Mouse (Mus musculus): ENCODE results near the gene Rpl38. TPM values are rescaled to one million over a fixed set of nuclear protein-coding genes. Genes with fewer than 3 reads are reported as not detected.
"Not testable (repeated sequence)": the region's sequence is repeated elsewhere in the genome, so short reads cannot be mapped to it uniquely, and the experiment has no call there.

Gene Rpl38
- polyA plus RNA-seq, 1 experiment: 404 TPM

GRCm38 (mm10) chr11:114667236-114667931 lies 940 bp upstream of the Rpl38 start:
- Histone ChIP-seq H3K4me3 (replicated peaks; ENCODE audit: extremely low read depth, low read depth, low read length) (no peak overlapping the region), H3K4me1 (ENCODE audit: control insufficient read depth, insufficient read depth, low read length) (peaks cover 13% of the 10 kb centered on the region)
- DNase-seq: no peak
- 30% methylated on average over 17 of the region's 18 CpGs for WGBS
- no peak for TF ChIP-seq POLR2A (IDR thresholded peaks at IDR 0.05; ENCODE audit: borderline replicate concordance, extremely low read depth, low read depth, low read length)
- TF ChIP-seq CTCF (IDR thresholded peaks at IDR 0.05; ENCODE audit: insufficient read depth, low read length): no peak

- not testable (repeated sequence) for DNase-seq; H3K4me3 ChIP-seq (replicated peaks; ENCODE audit: extremely low read depth, low read depth, low read length)
- 19% methylated on average over 11 of the region's 11 CpGs for WGBS
- TF ChIP-seq CTCF (IDR thresholded peaks at IDR 0.05; ENCODE audit: insufficient read depth, low read length): peak; percentile 20; the same call in 1 of the 2 replicates
- H3K4me1 ChIP-seq (ENCODE audit: control insufficient read depth, insufficient read depth, low read length): peaks cover 13% of the 10 kb centered on the region
These were observed 415 bp upstream of the Rpl38 start for GRCm38 (mm10) chr11:114667932-114668285.

GRCm38 (mm10) chr11:114668741-114669623 lies 658 bp downstream of the Rpl38 start:
- peak overlapping the region; percentile 78 for H3K4me3 ChIP-seq (replicated peaks; ENCODE audit: extremely low read depth, low read depth, low read length)
- under 1% methylated on average over 60 of the region's 60 CpGs for WGBS
- DNase-seq: peak; percentile 60
- H3K4me1 ChIP-seq (ENCODE audit: control insufficient read depth, insufficient read depth, low read length): peaks cover 13% of the 10 kb centered on the region
- peak; percentile 52 for TF ChIP-seq CTCF (IDR thresholded peaks at IDR 0.05; ENCODE audit: insufficient read depth, low read length)
- TF ChIP-seq POLR2A (IDR thresholded peaks at IDR 0.05; ENCODE audit: borderline replicate concordance, extremely low read depth, low read depth, low read length): peak; percentile 6; the same call in 1 of the 2 replicates

- WGBS: 7% methylated on average over 12 of the region's 12 CpGs
- Histone ChIP-seq H3K4me1 (ENCODE audit: control insufficient read depth, insufficient read depth, low read length) (peaks cover 13% of the 10 kb centered on the region), H3K4me3 (replicated peaks; ENCODE audit: extremely low read depth, low read depth, low read length) (peak overlapping the region; percentile 17)
- no peak for TF ChIP-seq POLR2A (IDR thresholded peaks at IDR 0.05; ENCODE audit: borderline replicate concordance, extremely low read depth, low read depth, low read length)
- TF ChIP-seq CTCF (IDR thresholded peaks at IDR 0.05; ENCODE audit: insufficient read depth, low read length): no peak
- no peak for DNase-seq
These were observed 1.4 kb downstream of the Rpl38 start for GRCm38 (mm10) chr11:114669651-114670168.

GRCm38 (mm10) chr11:114671147-114671546 lies 2.8 kb downstream of the Rpl38 start:
- Histone ChIP-seq H3K4me3 (replicated peaks; ENCODE audit: extremely low read depth, low read depth, low read length) (no peak overlapping the region), H3K4me1 (ENCODE audit: control insufficient read depth, insufficient read depth, low read length) (peaks cover 15% of the 10 kb centered on the region)
- TF ChIP-seq POLR2A (IDR thresholded peaks at IDR 0.05; ENCODE audit: borderline replicate concordance, extremely low read depth, low read depth, low read length): no peak
- no peak for TF ChIP-seq CTCF (IDR thresholded peaks at IDR 0.05; ENCODE audit: insufficient read depth, low read length)
- DNase-seq: no peak
- WGBS: 83% methylated on average over 5 of the region's 5 CpGs

GRCm38 (mm10) chr11:114672794-114673718 lies 4.7 kb downstream of the Rpl38 start:
- peak; percentile 21 for DNase-seq
- 64% methylated on average over 9 of the region's 9 CpGs for WGBS

GRCm38 (mm10) chr11:114673719-114674050 lies 5.4 kb downstream of the Rpl38 start:
- Histone ChIP-seq H3K4me3 (replicated peaks; ENCODE audit: extremely low read depth, low read depth, low read length) (no peak overlapping the region), H3K4me1 (ENCODE audit: control insufficient read depth, insufficient read depth, low read length) (peaks cover 17% of the 10 kb centered on the region)
- TF ChIP-seq POLR2A (IDR thresholded peaks at IDR 0.05; ENCODE audit: borderline replicate concordance, extremely low read depth, low read depth, low read length): no peak
- TF ChIP-seq CTCF (IDR thresholded peaks at IDR 0.05; ENCODE audit: insufficient read depth, low read length): no peak
- 81% methylated on average over 2 of the region's 2 CpGs for WGBS
- no peak for DNase-seq

More at GRCm38 (mm10) chr11:114672794-114673718, 4.7 kb downstream of the Rpl38 start:
- Histone ChIP-seq H3K4me3 (replicated peaks; ENCODE audit: extremely low read depth, low read depth, low read length) (no peak overlapping the region), H3K4me1 (ENCODE audit: control insufficient read depth, insufficient read depth, low read length) (peaks cover 17% of the 10 kb centered on the region)
- TF ChIP-seq POLR2A (IDR thresholded peaks at IDR 0.05; ENCODE audit: borderline replicate concordance, extremely low read depth, low read depth, low read length) (peak; percentile 9; the same call in 1 of the 2 replicates), CTCF (IDR thresholded peaks at IDR 0.05; ENCODE audit: insufficient read depth, low read length) (peak; percentile 68)

GRCm38 (mm10) chr11:114674180-114674579 lies 5.9 kb downstream of the Rpl38 start:
- H3K4me3 ChIP-seq (replicated peaks; ENCODE audit: extremely low read depth, low read depth, low read length): no peak overlapping the region
- no peak for TF ChIP-seq POLR2A (IDR thresholded peaks at IDR 0.05; ENCODE audit: borderline replicate concordance, extremely low read depth, low read depth, low read length)
- no peak for TF ChIP-seq CTCF (IDR thresholded peaks at IDR 0.05; ENCODE audit: insufficient read depth, low read length)
- no peak for DNase-seq
- 49% methylated on average over 8 of the region's 8 CpGs for WGBS
- peaks cover 18% of the 10 kb centered on the region for H3K4me1 ChIP-seq (ENCODE audit: control insufficient read depth, insufficient read depth, low read length)

GRCm38 (mm10) chr11:114674796-114675195 lies 6.5 kb downstream of the Rpl38 start:
- H3K4me3 ChIP-seq (replicated peaks; ENCODE audit: extremely low read depth, low read depth, low read length); DNase-seq: not testable (repeated sequence)
- H3K4me1 ChIP-seq (ENCODE audit: control insufficient read depth, insufficient read depth, low read length): peaks cover 17% of the 10 kb centered on the region
- 88% methylated on average over 2 of the region's 3 CpGs for WGBS
